Mouse (Mus musculus): ENCODE results near the gene Tmem218.

Tmem218 gene

DNA sequence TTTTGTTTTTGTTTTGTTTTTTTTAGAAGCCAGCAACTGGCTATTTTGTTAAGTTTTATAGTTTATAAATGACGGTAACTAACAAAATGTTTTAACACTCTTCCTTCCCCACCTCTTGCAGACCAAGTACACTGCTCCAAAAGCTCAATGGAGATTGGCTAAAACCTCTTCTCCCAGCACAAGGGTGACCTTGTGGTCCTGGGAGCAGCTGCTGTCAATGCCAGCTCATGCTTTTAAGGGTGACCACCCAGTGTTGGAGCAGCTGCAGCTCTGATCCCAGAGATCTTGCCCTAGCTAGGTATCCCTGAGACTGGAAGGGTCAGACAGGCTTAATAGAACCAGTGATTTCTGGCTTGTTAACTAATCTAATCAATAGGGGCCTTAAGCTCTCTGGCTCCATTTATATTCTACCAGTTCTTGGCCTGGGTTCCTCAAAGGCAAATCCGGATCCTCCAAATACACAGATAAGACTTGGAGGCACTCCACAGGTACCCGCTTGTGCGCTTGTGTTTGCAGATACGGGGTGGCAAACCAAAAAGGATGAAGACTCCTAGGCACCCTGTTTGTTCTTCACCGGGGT lies 46.6 kb downstream of the Tmem218 start:
- peak overlapping the region; percentile 74 for H3K4me3 ChIP-seq (replicated peaks; ENCODE audit: low read length)
- 0 out of 2 replicates have a peak, but pooled peaks cover 8% of the 10 kb centered on the region for H3K9me3 ChIP-seq (ENCODE audit: low read length)
- no peaks in the 10 kb centered on the region for H3K36me3 ChIP-seq (ENCODE audit: insufficient read depth, low read length)
- peaks cover 33% of the 10 kb centered on the region for H3K27me3 ChIP-seq (ENCODE audit: insufficient read depth, low read length)
- TF ChIP-seq NANOG (IDR thresholded peaks at IDR 0.05; ENCODE audit: borderline replicate concordance, low read length) (no peak), POU5F1 (IDR thresholded peaks at IDR 0.05; ENCODE audit: borderline replicate concordance, low read length) (no peak), CTCF (conservative IDR thresholded peaks at IDR 0.05; ENCODE audit: low read length) (no peak)
- peaks cover 19% of the 10 kb centered on the region for H3K4me1 ChIP-seq (replicated peaks; ENCODE audit: low read depth, low read length)

DNA sequence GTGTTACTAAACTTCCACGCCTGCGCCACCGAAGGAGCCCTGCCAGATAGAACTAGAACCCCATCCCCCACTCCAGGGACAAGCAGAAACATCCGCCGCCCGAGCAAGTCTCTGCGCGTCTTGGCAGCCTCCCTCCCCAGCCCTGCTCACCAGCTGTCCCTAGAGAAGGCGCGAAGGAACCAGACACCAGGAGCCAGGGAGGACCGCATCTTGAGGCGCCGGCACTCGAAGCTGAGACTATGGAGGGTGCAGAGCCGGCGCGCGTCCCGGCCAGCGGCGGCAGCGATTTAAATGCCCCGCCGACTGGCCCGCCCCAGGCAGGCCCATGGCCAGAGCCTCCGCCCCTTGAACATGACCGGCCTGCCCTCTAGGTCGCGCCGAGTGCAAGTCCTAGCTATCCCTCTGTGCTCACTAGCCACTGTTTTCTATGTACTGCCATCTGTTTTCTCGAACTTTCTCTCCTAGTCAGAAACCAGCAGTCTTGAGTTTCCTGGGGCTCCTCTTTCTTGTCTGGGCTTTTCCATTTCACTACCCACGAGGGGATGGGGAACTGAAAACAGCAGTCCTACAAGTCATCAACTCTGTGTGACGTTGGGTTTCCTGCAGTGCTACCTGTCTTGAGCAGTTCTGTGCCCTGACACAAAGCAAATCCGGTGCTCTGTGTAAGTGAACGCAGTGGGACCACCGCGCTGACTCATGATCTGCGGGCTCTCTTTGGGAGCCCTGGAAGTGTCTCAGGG lies 47.3 kb downstream of the Tmem218 start, which contains the start of gene Slc37a2:
TSS of gene Slc37a2 (minus strand) at position 590 of the 740 bp plus-strand sequence.
- H3K27me3 ChIP-seq (ENCODE audit: insufficient read depth, low read length) = peaks cover 33% of the 10 kb centered on the region
- H3K4me1 ChIP-seq (replicated peaks; ENCODE audit: low read depth, low read length) = peaks cover 19% of the 10 kb centered on the region
- no peaks in the 10 kb centered on the region for H3K36me3 ChIP-seq (ENCODE audit: insufficient read depth, low read length)
- 0 out of 2 replicates have a peak, but pooled peaks cover 9% of the 10 kb centered on the region for H3K9me3 ChIP-seq (ENCODE audit: low read length)
- TF ChIP-seq CTCF (conservative IDR thresholded peaks at IDR 0.05; ENCODE audit: low read length) = no peak
- TF ChIP-seq POU5F1 (IDR thresholded peaks at IDR 0.05; ENCODE audit: borderline replicate concordance, low read length) = no peak
- TF ChIP-seq NANOG (IDR thresholded peaks at IDR 0.05; ENCODE audit: borderline replicate concordance, low read length) = no peak
- H3K4me3 ChIP-seq (replicated peaks; ENCODE audit: low read length) = peak within 1 kb of the TSS; percentile 74

DNA sequence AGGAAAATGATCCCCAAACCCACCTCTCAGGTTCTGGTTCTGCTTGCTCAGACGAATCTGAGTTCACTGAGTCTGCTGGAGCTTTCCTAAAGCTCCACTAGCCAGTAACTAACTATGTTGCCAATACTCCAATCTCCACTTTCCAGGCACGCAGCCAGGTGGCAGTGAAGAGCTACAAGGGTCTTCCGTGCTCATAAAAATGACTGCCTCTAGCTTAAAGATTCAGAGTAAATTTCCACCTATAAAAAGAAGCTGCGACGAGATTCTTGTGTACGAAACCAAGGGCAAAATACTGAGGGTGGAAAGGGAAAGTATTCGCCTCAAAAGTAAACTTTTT lies 47.8 kb downstream of the Tmem218 start:
- TF ChIP-seq POU5F1 (IDR thresholded peaks at IDR 0.05; ENCODE audit: borderline replicate concordance, low read length) (no peak), NANOG (IDR thresholded peaks at IDR 0.05; ENCODE audit: borderline replicate concordance, low read length) (no peak), CTCF (conservative IDR thresholded peaks at IDR 0.05; ENCODE audit: low read length) (peak; percentile 58)
- H3K27me3 ChIP-seq (ENCODE audit: insufficient read depth, low read length) = peaks cover 33% of the 10 kb centered on the region
- H3K36me3 ChIP-seq (ENCODE audit: insufficient read depth, low read length) = no peaks in the 10 kb centered on the region
- H3K4me1 ChIP-seq (replicated peaks; ENCODE audit: low read depth, low read length) = peaks cover 19% of the 10 kb centered on the region
- H3K4me3 ChIP-seq (replicated peaks; ENCODE audit: low read length) = peak overlapping the region; percentile 74
- H3K9me3 ChIP-seq (ENCODE audit: low read length) = 0 out of 2 replicates have a peak, but pooled peaks cover 9% of the 10 kb centered on the region

DNA sequence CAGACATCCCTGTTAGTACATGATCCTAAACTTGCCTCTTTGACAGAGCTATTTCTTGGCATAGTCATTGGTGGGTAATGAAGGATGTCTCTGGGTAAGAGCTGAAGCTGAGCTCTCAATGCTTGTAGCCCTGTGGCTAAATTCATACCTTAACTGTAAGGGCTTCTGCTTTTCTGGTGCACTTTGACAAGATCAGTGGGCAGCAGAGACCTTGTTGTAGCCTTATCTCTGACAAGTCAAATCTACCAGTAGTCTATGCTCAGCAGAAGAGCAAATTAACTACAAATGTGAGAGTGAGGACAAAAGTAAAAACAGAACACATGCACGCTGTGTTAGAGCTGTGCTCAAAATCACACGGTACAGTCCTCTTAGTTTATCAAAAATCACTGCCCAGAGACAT lies 58.6 kb downstream of the Tmem218 start:
- no peak overlapping the region for H3K4me3 ChIP-seq (replicated peaks; ENCODE audit: low read length)
- no peaks in the 10 kb centered on the region for H3K36me3 ChIP-seq (ENCODE audit: insufficient read depth, low read length)
- TF ChIP-seq NANOG (IDR thresholded peaks at IDR 0.05; ENCODE audit: borderline replicate concordance, low read length) (no peak), POU5F1 (IDR thresholded peaks at IDR 0.05; ENCODE audit: borderline replicate concordance, low read length) (no peak), CTCF (conservative IDR thresholded peaks at IDR 0.05; ENCODE audit: low read length) (no peak)

More for the DNA sequence above, 58.6 kb downstream of the Tmem218 start:
- H3K4me1 ChIP-seq (replicated peaks; ENCODE audit: low read depth, low read length) = no peaks in the 10 kb centered on the region
- H3K9me3 ChIP-seq (ENCODE audit: low read length) = no peaks in the 10 kb centered on the region
- H3K27me3 ChIP-seq (ENCODE audit: insufficient read depth, low read length) = no peaks in the 10 kb centered on the region
